Comparison of ENCODE assay signal across 21 mouse cellular contexts in genomic region chr11:43556538-43556937, GRCm38 (mm10). TPM values are rescaled to one million over a fixed set of nuclear protein-coding genes. Genes with fewer than 3 reads are reported as not detected.
DNase-seq lines count a peak whose midpoint lies in the region; ATAC-seq and TF ChIP-seq lines count a peak whose summit lies in the region.
"Had no signal": no experiment of that assay in that cellular context is flagged by ENCODE, and none has a peak within 500 bp of the region (broad histone marks: within the 10 kb centered on the region; RNA-seq: fewer than 3 reads in every experiment).

No protein-coding gene starts in this region.

- ATAC-seq in kidney, postnatal 0 days (replicated peaks; ENCODE audit: low FRiP score, low read depth), result no peak
- ATAC-seq: inflammation-experienced regulatory T-cells, adult 6 months had no signal

- peaks cover 15% of the 10 kb centered on the region for H3K36me3 ChIP-seq in kidney, postnatal 0 days (ENCODE audit: insufficient read depth, low read length)
- H3K36me3 ChIP-seq in small intestine, adult 2 months (ENCODE audit: control insufficient read depth, insufficient read depth, low read length), result peaks cover 13% of the 10 kb centered on the region
- H3K36me3 ChIP-seq: liver, embryonic 15.5 days had no signal

- no peak for DNase-seq in gastrocnemius, adult 2 months
- no peak for DNase-seq in gastrocnemius, postnatal 36 days
- DNase-seq in kidney, postnatal 0 days (ENCODE audit: low spot score), result no peak
- DNase-seq in kidney, adult 11 months, result no peak
- peak; percentile 17 for DNase-seq in lung, postnatal 10 days
- DNase-seq in lung, postnatal 14 days, result no peak
- no peak for DNase-seq in cerebellum, adult 18-20 months
- DNase-seq: heart, postnatal 36 days; kidney, postnatal 14 days; thymus, postnatal 14 days had no signal

- H3K4me2 ChIP-seq in kidney, postnatal 0 days (ENCODE audit: low read length), result no peak overlapping the region
- H3K4me2 ChIP-seq: liver, embryonic 15.5 days had no signal

- H3K4me1 ChIP-seq in kidney, postnatal 0 days (replicated peaks; ENCODE audit: insufficient read depth, low read length), result peaks cover 4% of the 10 kb centered on the region; the same call in 1 of the 2 replicates
- H3K4me1 ChIP-seq in small intestine, adult 2 months (ENCODE audit: control insufficient read depth, insufficient read depth, insufficient read length, low read length), result peaks cover 8% of the 10 kb centered on the region; the same call in 1 of the 2 replicates
- H3K4me1 ChIP-seq: liver, embryonic 15.5 days had no signal

- H3K27ac ChIP-seq in gastrocnemius, adult 2 months, result no peak overlapping the region
- H3K27ac ChIP-seq in kidney, postnatal 0 days, result no peak overlapping the region
- H3K27ac ChIP-seq in small intestine, adult 2 months (ENCODE audit: insufficient read depth, low read depth, low read length), result no peak overlapping the region
- H3K27ac ChIP-seq: liver, embryonic 15.5 days had no signal

- no peak for TF ChIP-seq POLR2A in small intestine, adult 2 months (IDR thresholded peaks at IDR 0.05; ENCODE audit: low read depth, low read length)

- H3K9ac ChIP-seq in kidney, postnatal 0 days (ENCODE audit: low read depth, low read length), result no peak overlapping the region
- H3K9ac ChIP-seq: liver, embryonic 15.5 days had no signal

- H3K4me3 ChIP-seq in gastrocnemius, adult 2 months, result no peak overlapping the region
- H3K4me3 ChIP-seq in kidney, postnatal 0 days (replicated peaks; ENCODE audit: low read depth, low read length), result no peak overlapping the region
- H3K4me3 ChIP-seq in small intestine, adult 2 months (ENCODE audit: low read depth, low read length), result no peak overlapping the region
- H3K4me3 ChIP-seq: liver, embryonic 15.5 days had no signal

- no peaks in the 10 kb centered on the region for H3K9me3 ChIP-seq in kidney, postnatal 0 days (replicated peaks; ENCODE audit: low read length)
- H3K9me3 ChIP-seq: liver, embryonic 15.5 days had no signal

- intact Hi-C loops in gastrocnemius, adult 2 months (cut with DNase I), result no loop called here
- intact Hi-C loops in gastrocnemius, postnatal 36 days (cut with DNase I), result no loop called here

- TF ChIP-seq CTCF in gastrocnemius, adult 2 months (IDR thresholded peaks at IDR 0.05), result peak; percentile 8; the same call in 1 of the 2 replicates
- peak; percentile 59 for TF ChIP-seq CTCF in kidney, postnatal 0 days (IDR thresholded peaks at IDR 0.05; ENCODE audit: low read depth)
- TF ChIP-seq CTCF in small intestine, adult 2 months (IDR thresholded peaks at IDR 0.05; ENCODE audit: extremely low read depth, insufficient read length, insufficient replicate concordance, low read depth, low read length), result peak; percentile 60; the same call in 1 of the 2 replicates

- WGBS in kidney, postnatal 0 days, result 84% methylated on average over 11 of the region's 11 CpGs
- 83% methylated on average over 11 of the region's 11 CpGs for WGBS in small intestine, adult 2 months

- H3K27me3 ChIP-seq in kidney, postnatal 0 days (ENCODE audit: insufficient read depth, low read length), result no peaks in the 10 kb centered on the region
- no peaks in the 10 kb centered on the region for H3K27me3 ChIP-seq in small intestine, adult 2 months (ENCODE audit: control insufficient read depth, insufficient read depth, low read length)
- H3K27me3 ChIP-seq: liver, embryonic 15.5 days had no signal

RNA-seq across cellular contexts. Expression of gene Ccnjl, which starts 28.0 kb away (rescaled TPM):
- total RNA-seq in gastrocnemius, adult 2 months (2021), result under 1 TPM in 1 of 2 experiments, not detected in 1; 0.33 TPM
- under 1 TPM; 0.12 to 0.13 TPM for total RNA-seq in gastrocnemius, postnatal 36 days (2021)
- polyA plus RNA-seq in kidney, postnatal 0 days (2015; fragmentation: Nextera tagmentation; extraction: Ambion mirVana), result 14.1 and 14.2 TPM in 2 replicates
- polyA plus RNA-seq in small intestine, adult 2 months (2012; rRNA removed), result 7.1 and 7.9 TPM in 2 replicates
- total RNA-seq: granulocyte monocyte progenitor cell, adult 5-6 weeks had no signal
- polyA plus RNA-seq: inflammation-experienced regulatory T-cells, adult 6 months had no signal

RNA-seq across cellular contexts. Expression of gene 4933415A04Rik, which starts 30.3 kb away (rescaled TPM):
- not detected for total RNA-seq in gastrocnemius, adult 2 months (2021)
- total RNA-seq in gastrocnemius, postnatal 36 days (2021), result not detected
- polyA plus RNA-seq in kidney, postnatal 0 days (2015; fragmentation: Nextera tagmentation; extraction: Ambion mirVana), result 3.8 and 4.6 TPM in 2 replicates
- 0.27 and 1.0 TPM in 2 replicates for polyA plus RNA-seq in small intestine, adult 2 months (2012; rRNA removed)
- total RNA-seq: common myeloid progenitor, adult 5-6 weeks; granulocyte monocyte progenitor cell, adult 5-6 weeks; megakaryocyte-erythroid progenitor cell, adult 5-6 weeks had no signal

RNA-seq across cellular contexts. Expression of gene Fabp6, which starts 44.8 kb away (rescaled TPM):
- total RNA-seq in gastrocnemius, adult 2 months (2021), result not detected
- total RNA-seq in gastrocnemius, postnatal 36 days (2021), result not detected
- polyA plus RNA-seq in kidney, postnatal 0 days (2015; fragmentation: Nextera tagmentation; extraction: Ambion mirVana), result 0.36 TPM in 1 of 2 replicates, not detected in the other
- 6.0 TPM in 1 of 2 replicates, not detected in the other for polyA plus RNA-seq in small intestine, adult 2 months (2012; rRNA removed)
- total RNA-seq: common myeloid progenitor, adult 5-6 weeks; granulocyte monocyte progenitor cell, adult 5-6 weeks; heart, postnatal 36 days; layer of hippocampus, postnatal 10 days; left cerebral cortex, postnatal 36 days; megakaryocyte-erythroid progenitor cell, adult 5-6 weeks had no signal
- polyA plus RNA-seq: embryonic facial prominence, embryonic 14.5 days; forebrain, embryonic 11.5 days; inflammation-experienced regulatory T-cells, adult 6 months; liver, embryonic 15.5 days; neural tube, embryonic 14.5 days had no signal

Comparison
In these comparisons a context has a peak if more than half of its experiments do, and no peak if none do; other contexts are left out.
1. CTCF ChIP-seq: peak in every context shown above with its lines; median percentile 60 in small intestine, adult 2 months; 59 in kidney, postnatal 0 days; 8 in gastrocnemius, adult 2 months.